Mouse (Mus musculus) C2C12 (cell line): ENCODE results near the gene Tradd. TPM values are rescaled to one million over a fixed set of nuclear protein-coding genes. Genes with fewer than 3 reads are reported as not detected.

Experiments
- H3K27me3 ChIP-seq: one replicate; pipeline ENCODE4 v1.6.1; 2011; ENCODE audit not compliant: control insufficient read depth, insufficient read depth, insufficient read length
- H3K36me3 ChIP-seq: one replicate; pipeline ENCODE4 v1.6.1; 2011; ENCODE audit not compliant: control insufficient read depth, insufficient read depth
- H3K4me3 ChIP-seq: one replicate; pipeline ENCODE4 v1.5.1; 2011; ENCODE audit warnings: mild to moderate bottlenecking, control low read depth; ENCODE audit not compliant: poor library complexity, insufficient read depth, severe bottlenecking
- H3K79me2 ChIP-seq: one replicate; pipeline ENCODE4 v1.6.1; 2011; ENCODE audit not compliant: control insufficient read depth, insufficient read depth
- H3K79me3 ChIP-seq: one replicate; pipeline ENCODE4 v1.6.1; 2011; ENCODE audit warnings: low read depth, control low read depth
- H3ac ChIP-seq: one replicate; pipeline ENCODE3; 2011; ENCODE audit warnings: low read depth; ENCODE audit not compliant: control insufficient read depth, insufficient read length
- CEBPB ChIP-seq: IDR thresholded peaks from one replicate; pipeline ENCODE4 v1.6.1; 2011; ENCODE audit warnings: low read depth, mild to moderate bottlenecking, control low read depth, moderate library complexity
- CTCF ChIP-seq: IDR thresholded peaks from one replicate; pipeline ENCODE4 v1.5.1; 2011; ENCODE audit not compliant: control insufficient read depth, insufficient read depth, insufficient read length
- FOSL1 ChIP-seq: IDR thresholded peaks from one replicate; pipeline ENCODE4 v1.8.0; 2011; ENCODE audit warnings: mild to moderate bottlenecking, low read length; ENCODE audit not compliant: poor library complexity, insufficient read depth, severe bottlenecking
- MAX ChIP-seq: IDR thresholded peaks from one replicate; pipeline ENCODE4 v1.6.1; 2011; ENCODE audit warnings: mild to moderate bottlenecking, control low read depth
- MYOD1 ChIP-seq: IDR thresholded peaks from one replicate; pipeline ENCODE4 v1.6.1; 2011; ENCODE audit warnings: low read depth; ENCODE audit not compliant: control insufficient read depth, insufficient read length
- MYOG ChIP-seq: IDR thresholded peaks from one replicate; pipeline ENCODE4 v1.6.1; 2011; ENCODE audit not compliant: control insufficient read depth, insufficient read length; ENCODE audit errors: extremely low read depth
- USF1 ChIP-seq: IDR thresholded peaks from one replicate; pipeline ENCODE4 v1.6.1; 2011; ENCODE audit warnings: low read depth, mild to moderate bottlenecking, control low read depth, moderate library complexity
- polyA plus RNA-seq: library from polyadenylated mRNA; unstranded; fragments of >200 nt; fragmentation: generic; extraction: Trizol; gene quantifications from one replicate; pipeline ENCODE4 v1.2.1, GENCODE M21; 2012; ENCODE audit warnings: missing spikeins

The Tradd gene
- polyA plus RNA-seq, 1 experiment: 27.3 TPM

- H3ac ChIP-seq: peak overlapping the region; percentile 20
- H3K27me3 ChIP-seq: no peaks in the 10 kb centered on the region
- peaks cover 15% of the 10 kb centered on the region for H3K36me3 ChIP-seq
- no peaks in the 10 kb centered on the region for H3K79me3 ChIP-seq
- no peaks in the 10 kb centered on the region for H3K79me2 ChIP-seq
- peak; percentile 88 for TF ChIP-seq MYOD1
- no peak for TF ChIP-seq USF1
- peak overlapping the region; percentile 23 for H3K4me3 ChIP-seq
These were observed 12.1 kb upstream of the Tradd start for GRCm38 (mm10) chr8:105276292-105277120.

DNA sequence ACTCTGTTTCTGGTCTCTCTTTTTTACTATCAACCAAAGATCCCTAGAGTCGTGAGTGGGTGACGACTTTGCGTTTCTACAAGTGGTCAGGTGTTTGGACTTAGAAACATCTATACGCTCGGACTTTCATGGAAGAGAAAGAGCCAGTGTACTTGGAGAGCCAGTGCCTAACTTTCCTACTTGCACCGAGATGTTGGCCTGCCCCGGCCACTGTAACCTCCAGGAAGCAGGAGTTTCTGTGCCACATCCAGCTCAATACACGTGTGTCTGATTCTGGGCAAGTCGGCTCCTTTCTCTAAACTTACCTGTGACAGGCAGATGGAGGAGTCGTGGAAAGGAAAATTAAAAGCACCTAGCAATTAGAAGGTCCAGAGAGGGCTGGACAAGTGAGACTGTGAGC, 11.4 kb upstream of the Tradd start, which contains the start of gene Nol3:
Gene Nol3 (plus strand): TSS at position 301 of the 400 bp plus-strand sequence.
- H3K79me3 ChIP-seq: no peaks in the 10 kb centered on the region
- peak within 1 kb of the TSS; percentile 20 for H3ac ChIP-seq
- no peaks in the 10 kb centered on the region for H3K27me3 ChIP-seq
- H3K36me3 ChIP-seq: peaks cover 14% of the 10 kb centered on the region
- H3K4me3 ChIP-seq: peak within 1 kb of the TSS; percentile 23
- no peak for TF ChIP-seq FOSL1
- TF ChIP-seq MYOG: no peak
- no peak for TF ChIP-seq CTCF
- TF ChIP-seq CEBPB: no peak
- no peak for TF ChIP-seq MYOD1
- TF ChIP-seq USF1: no peak
- no peak for TF ChIP-seq MAX
- no peaks in the 10 kb centered on the region for H3K79me2 ChIP-seq

DNA sequence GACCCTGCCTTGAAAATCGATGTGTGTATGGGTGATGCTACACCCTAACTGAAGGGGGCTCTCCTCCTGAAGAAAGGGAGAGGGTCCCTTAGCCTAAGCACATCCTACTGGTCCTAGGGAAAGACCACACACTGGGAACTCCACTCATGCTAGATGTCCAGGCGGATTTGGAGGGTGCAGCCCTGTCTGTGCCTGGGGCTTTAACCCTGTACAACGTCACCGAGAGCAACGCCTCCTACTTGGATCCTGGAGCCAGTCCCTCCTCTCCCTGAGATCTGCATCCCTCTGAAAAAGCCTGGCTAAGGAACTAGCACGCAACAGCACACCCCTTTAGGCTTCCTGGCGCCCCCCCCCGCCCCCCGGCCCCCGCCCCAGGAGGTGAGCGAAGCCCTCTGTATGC, 11.0 kb upstream of the Tradd start:
- Histone ChIP-seq H3K79me2 (no peaks in the 10 kb centered on the region), H3K36me3 (peaks cover 11% of the 10 kb centered on the region), H3ac (no peak overlapping the region), H3K4me3 (no peak overlapping the region), H3K27me3 (no peaks in the 10 kb centered on the region), H3K79me3 (no peaks in the 10 kb centered on the region)
- no peak for TF ChIP-seq CEBPB
- no peak for TF ChIP-seq USF1
- no peak for TF ChIP-seq MYOG
- no peak for TF ChIP-seq MAX
- no peak for TF ChIP-seq FOSL1
- no peak for TF ChIP-seq MYOD1
- no peak for TF ChIP-seq CTCF

DNA sequence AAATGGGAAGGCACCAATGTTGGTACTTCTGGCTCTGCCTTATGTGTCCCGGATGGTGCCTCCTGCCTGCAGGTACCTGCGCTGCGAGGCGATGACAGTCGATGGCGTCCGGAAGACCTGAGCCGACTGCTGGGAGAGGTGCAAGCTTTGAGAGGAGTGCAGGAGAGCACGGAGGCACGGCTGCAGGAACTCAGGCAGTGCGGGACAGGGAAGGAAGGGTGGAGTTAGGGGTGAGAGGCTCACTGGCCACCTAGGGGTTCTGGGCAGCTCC, 6.4 kb upstream of the Tradd start:
- no peaks in the 10 kb centered on the region for H3K27me3 ChIP-seq
- H3K79me2 ChIP-seq: no peaks in the 10 kb centered on the region
- H3K36me3 ChIP-seq: peaks cover 3% of the 10 kb centered on the region
- no peak for TF ChIP-seq FOSL1
- no peak for TF ChIP-seq MYOG
- no peak for TF ChIP-seq CEBPB
- no peak for TF ChIP-seq MYOD1
- TF ChIP-seq USF1: no peak
- TF ChIP-seq CTCF: no peak
- no peak for TF ChIP-seq MAX
- H3K4me3 ChIP-seq: no peak overlapping the region
- H3ac ChIP-seq: no peak overlapping the region
- H3K79me3 ChIP-seq: no peaks in the 10 kb centered on the region

GRCm38 (mm10) chr8:105270101-105270915, 5.9 kb upstream of the Tradd start:
- Histone ChIP-seq H3ac (peak overlapping the region; percentile 76), H3K36me3 (peaks cover 3% of the 10 kb centered on the region), H3K27me3 (no peaks in the 10 kb centered on the region), H3K79me2 (no peaks in the 10 kb centered on the region), H3K4me3 (peak overlapping the region; percentile 18), H3K79me3 (no peaks in the 10 kb centered on the region)
- TF ChIP-seq MYOD1 (no peak), CEBPB (no peak), FOSL1 (no peak), MAX (no peak), CTCF (no peak), USF1 (no peak), MYOG (no peak)

GRCm38 (mm10) chr8:105269461-105269947, 5.1 kb upstream of the Tradd start, which contains the start of gene Hsf4:
Gene Hsf4, plus strand, starts transcription at chr8:105269801.
- Histone ChIP-seq H3K79me3 (no peaks in the 10 kb centered on the region), H3K79me2 (no peaks in the 10 kb centered on the region), H3ac (peak within 1 kb of the TSS; percentile 76), H3K36me3 (peaks cover 3% of the 10 kb centered on the region), H3K4me3 (peak within 1 kb of the TSS; percentile 18), H3K27me3 (no peaks in the 10 kb centered on the region)
- TF ChIP-seq MAX (no peak), MYOG (no peak), USF1 (no peak), CEBPB (no peak), CTCF (no peak), MYOD1 (no peak), FOSL1 (no peak)
